Mouse (Mus musculus) right cerebral cortex, postnatal 4 days (tissue): Measurements from ENCODE around the gene Iars2.

Source experiments
- DNase-seq: peaks from one replicate; pipeline ENCODE4 v3.0.0-alpha.2; 2022

The Iars2 gene

DNA sequence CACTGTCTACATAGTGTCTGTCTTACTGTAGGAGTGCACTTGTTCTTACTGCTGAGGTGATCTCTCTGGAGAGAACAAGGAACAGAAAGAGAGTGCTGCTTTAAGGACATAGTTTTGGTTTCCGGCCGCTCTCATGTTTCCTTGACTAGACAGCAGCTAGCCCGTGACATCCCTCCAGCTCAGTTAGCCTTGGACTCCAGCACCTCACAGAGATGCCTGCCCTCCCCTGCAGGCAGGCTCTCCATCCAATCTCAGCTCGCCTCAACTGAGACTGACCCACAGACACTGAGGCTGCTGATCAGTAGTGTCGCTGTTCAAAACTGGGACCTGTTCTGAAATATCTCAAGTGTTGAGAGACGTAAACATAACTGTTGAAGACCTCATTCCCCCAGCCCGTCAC is 53.2 kb downstream of the Iars2 start:
- DNase-seq = no peak

- no peak for DNase-seq
These were observed 54.2 kb downstream of the Iars2 start for GRCm38 (mm10) chr1:185274819-185275545.

GRCm38 (mm10) chr1:185271373-185271772 is 57.8 kb downstream of the Iars2 start:
- DNase-seq = no peak

- DNase-seq = no peak
These were observed 58.6 kb downstream of the Iars2 start for GRCm38 (mm10) chr1:185270403-185271097.

DNA sequence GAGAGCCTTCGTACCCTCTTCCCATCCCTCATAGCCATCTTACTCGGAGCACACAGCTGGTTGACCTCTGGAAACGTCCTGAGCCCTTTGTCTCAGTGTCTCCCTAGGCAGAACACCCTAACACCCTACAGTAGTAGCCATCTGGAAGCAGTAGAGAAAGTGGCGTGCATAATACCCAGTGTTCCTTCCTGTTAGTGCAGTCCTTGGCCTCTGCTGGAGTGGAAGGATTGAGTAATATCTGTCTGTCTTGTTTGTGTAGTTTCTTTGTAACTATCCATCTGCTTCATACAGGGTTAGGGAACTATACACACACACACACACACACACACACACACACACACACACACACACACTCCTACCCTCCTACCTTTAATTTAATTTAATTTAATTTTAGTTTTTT is 60.5 kb downstream of the Iars2 start:
- DNase-seq = no peak

GRCm38 (mm10) chr1:185262565-185262964 is 66.6 kb downstream of the Iars2 start:
- DNase-seq = peak; percentile 41

DNA sequence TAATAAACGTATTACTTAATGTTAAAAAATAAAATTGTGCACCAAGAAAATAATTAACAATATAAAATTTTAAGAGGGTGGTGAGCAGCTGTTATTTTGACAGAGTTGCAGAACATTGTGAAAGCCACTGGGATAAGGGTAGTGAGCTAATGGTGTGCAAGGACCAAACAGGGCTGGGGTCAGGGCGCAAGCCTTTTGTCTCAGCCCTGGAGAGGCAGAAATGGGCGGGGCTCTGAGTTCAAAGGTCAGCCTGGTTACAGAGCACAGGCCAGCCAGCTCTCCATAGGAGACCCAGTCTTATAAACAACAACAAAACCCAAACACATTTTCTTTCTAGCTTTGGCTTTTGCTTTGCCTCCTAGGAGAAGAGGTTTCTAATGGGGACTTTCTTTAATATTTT is 72.4 kb downstream of the Iars2 start:
- no peak for DNase-seq

GRCm38 (mm10) chr1:185255336-185255735 is 73.9 kb downstream of the Iars2 start:
- no peak for DNase-seq

DNA sequence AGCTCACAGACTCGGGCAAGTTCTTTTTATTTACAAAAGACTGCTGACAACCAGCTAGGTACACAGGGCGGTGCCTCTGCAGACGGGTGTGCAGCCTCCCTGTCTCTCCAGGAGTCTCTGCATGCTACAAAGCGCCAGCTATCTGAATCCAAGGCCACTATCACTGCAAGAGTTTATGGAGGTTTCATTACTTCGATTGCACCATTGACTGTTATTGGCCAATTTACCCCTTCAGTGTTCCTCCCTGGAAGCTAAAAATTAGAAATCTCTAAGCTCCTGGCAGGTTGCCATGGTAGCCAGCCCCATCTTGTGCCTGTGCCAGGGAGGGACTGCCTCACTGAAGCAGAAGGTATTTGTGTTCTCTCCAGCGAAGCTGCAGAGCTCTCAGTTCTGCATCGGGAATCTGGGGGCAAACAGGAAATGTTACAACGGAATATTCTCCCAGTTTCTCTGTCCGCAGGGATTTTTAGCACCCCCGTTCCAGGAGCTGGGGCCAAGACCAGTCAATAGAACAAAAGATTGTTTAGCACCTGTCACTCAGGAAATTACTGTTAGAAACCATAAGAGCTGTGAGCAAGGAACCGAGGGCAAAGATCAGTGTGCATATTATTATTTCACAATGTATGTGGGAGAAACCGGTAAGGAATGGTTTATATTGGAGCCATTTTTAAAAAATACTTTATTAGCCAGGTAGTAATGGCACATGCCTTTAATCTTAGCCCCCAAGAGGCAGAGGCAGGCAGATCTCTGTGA is 75.9 kb downstream of the Iars2 start:
- peak; percentile 62 for DNase-seq

- DNase-seq = no peak
These were observed 76.8 kb downstream of the Iars2 start for GRCm38 (mm10) chr1:185252351-185252750.

- no peak for DNase-seq
These were observed 80.5 kb downstream of the Iars2 start for GRCm38 (mm10) chr1:185248728-185249127.

DNA sequence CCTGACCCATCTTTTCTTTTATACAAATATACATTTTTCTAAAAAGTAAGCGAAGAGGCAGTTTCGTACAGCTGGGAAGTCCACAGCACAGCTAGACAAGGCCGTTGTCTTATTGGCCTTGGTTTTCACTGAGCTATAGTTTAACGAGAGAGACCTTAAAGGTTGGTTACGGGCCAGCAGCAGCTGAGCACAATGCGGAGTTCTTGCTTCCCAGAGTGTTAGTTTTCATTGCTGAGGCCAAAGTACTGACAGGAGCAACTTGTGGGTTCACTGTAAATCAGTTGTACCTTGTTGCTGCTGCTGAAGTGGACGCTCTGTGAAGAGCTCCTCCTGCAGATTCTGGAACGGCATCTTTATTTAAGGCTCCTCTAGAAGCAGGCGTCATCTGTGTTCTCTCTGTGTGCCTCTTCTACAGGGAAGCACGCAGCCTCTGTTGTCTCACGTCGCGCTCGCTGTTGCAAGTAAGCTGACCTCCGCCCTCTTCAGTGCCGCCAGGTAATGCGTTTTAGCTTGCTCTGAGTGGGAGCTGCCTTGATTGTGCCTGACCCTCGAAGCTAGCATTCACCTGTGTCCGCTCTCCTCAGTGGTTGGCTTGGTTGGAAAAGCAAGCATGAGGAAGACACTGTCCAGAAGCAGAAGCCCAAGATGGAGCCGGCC is 81.6 kb downstream of the Iars2 start:
- no peak for DNase-seq

- no peak for DNase-seq
These were observed 83.7 kb downstream of the Iars2 start for GRCm38 (mm10) chr1:185245456-185245855.

DNA sequence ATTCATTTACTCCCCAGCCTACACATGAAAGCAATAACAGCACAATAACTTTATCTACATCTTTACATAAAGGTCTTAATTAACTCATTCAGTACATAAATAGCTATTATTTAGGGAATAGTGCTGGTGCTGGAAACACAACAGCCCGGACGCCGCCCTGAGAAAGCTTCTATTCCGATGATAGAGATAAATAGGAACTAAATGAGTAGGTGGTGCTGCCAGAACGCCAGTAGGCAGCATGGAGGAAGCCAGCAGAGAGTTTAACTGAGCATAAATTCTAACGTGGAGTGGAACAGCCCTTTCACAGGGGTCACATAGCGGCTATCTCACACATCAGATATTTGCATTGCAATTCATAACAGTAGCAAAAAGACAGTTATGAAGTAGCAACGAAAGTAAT is 86.2 kb downstream of the Iars2 start:
- DNase-seq = no peak

- no peak for DNase-seq
These were observed 92.7 kb downstream of the Iars2 start for GRCm38 (mm10) chr1:185236530-185236929.

GRCm38 (mm10) chr1:185235837-185236236 is 93.4 kb downstream of the Iars2 start:
- DNase-seq = no peak
